Mouse (Mus musculus): Measurements from ENCODE around the gene Clgn.

- TF ChIP-seq CTCF (IDR thresholded peaks at IDR 0.05; ENCODE audit: borderline replicate concordance, control insufficient read depth, extremely low read depth, insufficient read depth, low read length, poor library complexity) = no peak
- TF ChIP-seq POLR2A (IDR thresholded peaks at IDR 0.05; ENCODE audit: control insufficient read depth, extremely low read depth, insufficient read depth, low read length, poor library complexity) = no peak
Measured at GRCm38 (mm10) chr8:83382850-83383249, 6.8 kb upstream of the Clgn start.

Data from thymus, adult 2 months (tissue).